Mouse (Mus musculus) liver, postnatal 0 days (tissue): Measurements from ENCODE around the gene Mpl.

ENCODE experiments used
- CTCF ChIP-seq: sonication (generic); IDR thresholded peaks from 2 replicates; pipeline ENCODE4 v1.5.1; 2016; ENCODE audit warnings: antibody characterized with exemption, low read depth
- EP300 ChIP-seq: IDR thresholded peaks from 2 replicates; pipeline ENCODE4 v1.6.1; 2016; ENCODE audit warnings: antibody characterized with exemption, low read depth, mild to moderate bottlenecking

- TF ChIP-seq CTCF (peak; percentile 71), EP300 (peak; percentile 27; the same call in 1 of the 2 replicates)
Measured at GRCm38 (mm10) chr4:118427768-118428451, 29.4 kb downstream of the Mpl start, which contains the start of gene Elovl1.
